Mouse (Mus musculus) urinary bladder, postnatal 4 days (tissue): Measurements from ENCODE around the gene Sox5.

Experiments used
- DNase-seq, 2 experiments: peaks; one replicate each; pipeline ENCODE4 v3.0.0; 2021 to 2022; ENCODE audit warnings: low spot score in 2 of 2

Gene Sox5

DNA sequence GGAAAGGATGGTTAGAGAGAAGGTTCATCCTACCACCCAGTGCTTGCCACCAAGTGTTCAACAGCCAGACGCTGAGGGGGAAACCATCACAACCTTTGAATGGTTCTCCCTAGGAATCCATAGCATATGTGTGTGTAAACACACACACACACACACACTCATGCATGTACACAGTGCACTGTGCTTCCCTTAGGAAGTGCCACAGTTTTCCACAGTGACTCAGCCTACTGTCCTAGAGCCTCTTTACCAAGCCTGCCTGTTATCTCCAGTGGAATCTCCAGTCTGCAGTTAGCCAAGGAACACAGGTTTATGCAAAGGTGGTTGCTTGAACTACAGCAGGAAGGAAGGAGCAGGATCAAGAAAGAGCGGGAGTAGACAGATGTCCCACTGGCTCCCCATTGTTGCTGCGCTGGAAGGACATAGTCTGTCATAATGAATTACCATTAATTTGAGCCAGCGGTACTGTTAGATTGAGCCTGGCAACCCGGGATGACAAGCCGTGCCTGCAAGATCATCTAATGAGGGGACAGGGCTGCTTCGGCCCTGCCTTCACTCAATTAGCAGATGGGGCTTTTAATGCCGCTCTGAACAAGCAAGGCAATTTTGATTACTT lies 335.9 kb downstream of the Sox5 start:
- DNase-seq, result no peak

DNA sequence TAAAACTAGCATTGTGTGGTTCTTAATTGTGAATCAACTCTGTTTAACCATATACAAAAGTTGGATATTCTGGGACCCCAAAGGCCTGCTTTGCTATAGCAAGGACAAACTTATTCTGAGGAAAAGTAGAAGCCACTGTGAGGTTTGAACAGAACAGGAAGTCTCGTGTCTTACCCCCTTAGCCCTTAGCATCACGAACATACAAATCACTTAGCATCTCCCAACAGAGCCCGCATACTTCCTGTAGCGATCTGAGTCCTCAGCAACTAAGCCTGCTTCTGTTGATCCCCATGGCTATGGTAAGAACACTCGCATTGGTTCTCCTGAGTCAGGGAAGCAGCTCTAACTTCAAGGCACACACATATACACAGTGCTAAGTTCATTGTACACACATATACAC lies 337.4 kb downstream of the Sox5 start:
- DNase-seq, result no peak

DNA sequence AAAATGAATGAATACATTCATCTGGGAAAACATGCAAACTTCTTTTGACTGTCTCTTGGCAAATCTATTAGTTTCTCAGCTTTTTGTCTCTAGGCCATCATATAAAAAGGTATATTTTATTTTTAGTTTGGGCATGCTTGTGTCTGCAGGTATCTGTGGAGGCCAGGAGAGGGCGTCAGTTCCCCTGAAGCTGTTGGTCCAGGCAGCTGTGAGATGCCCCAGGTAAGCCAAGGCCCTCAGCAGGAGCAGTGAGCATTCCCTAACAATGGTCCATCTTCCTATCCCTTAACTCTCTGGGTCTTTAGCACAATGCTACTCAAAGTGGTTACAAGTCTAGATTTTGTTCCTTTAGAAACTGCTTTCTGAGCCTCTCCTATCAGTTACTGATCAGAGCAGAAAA lies 338.1 kb downstream of the Sox5 start:
- no peak for DNase-seq

GRCm38 (mm10) chr6:144429276-144429675 lies 352.5 kb downstream of the Sox5 start:
- DNase-seq, result no peak

- DNase-seq, result no peak
These were observed 373.7 kb downstream of the Sox5 start for GRCm38 (mm10) chr6:144408030-144408429.

GRCm38 (mm10) chr6:144398115-144398514 lies 383.7 kb downstream of the Sox5 start:
- DNase-seq, result no peak

GRCm38 (mm10) chr6:144393151-144393550 lies 388.6 kb downstream of the Sox5 start:
- no peak for DNase-seq

- DNase-seq, result no peak
These were observed 392.3 kb downstream of the Sox5 start for GRCm38 (mm10) chr6:144389333-144390054.

GRCm38 (mm10) chr6:144387539-144388255 lies 394.1 kb downstream of the Sox5 start:
- no peak for DNase-seq

GRCm38 (mm10) chr6:144380641-144381040 lies 401.1 kb downstream of the Sox5 start:
- DNase-seq, result no peak

DNA sequence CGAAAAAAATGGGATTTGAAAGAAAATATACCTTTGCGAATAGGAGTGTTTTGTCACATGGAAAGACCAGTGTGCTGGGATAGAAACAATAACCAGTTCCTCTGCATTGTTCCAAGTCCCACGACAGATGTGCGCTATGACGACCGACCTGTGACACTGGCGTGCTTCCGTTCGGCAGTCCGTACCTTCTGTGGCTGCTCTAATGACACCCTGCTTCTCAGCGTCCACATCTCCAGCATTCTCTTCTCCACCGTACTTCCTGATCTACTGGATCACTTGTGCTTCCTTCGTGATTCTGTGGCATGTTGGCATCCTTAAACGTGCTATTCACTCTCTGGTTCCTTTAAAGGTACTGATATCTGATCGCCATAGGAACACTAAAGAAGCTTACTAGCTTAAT lies 401.6 kb downstream of the Sox5 start:
- DNase-seq, result no peak

DNA sequence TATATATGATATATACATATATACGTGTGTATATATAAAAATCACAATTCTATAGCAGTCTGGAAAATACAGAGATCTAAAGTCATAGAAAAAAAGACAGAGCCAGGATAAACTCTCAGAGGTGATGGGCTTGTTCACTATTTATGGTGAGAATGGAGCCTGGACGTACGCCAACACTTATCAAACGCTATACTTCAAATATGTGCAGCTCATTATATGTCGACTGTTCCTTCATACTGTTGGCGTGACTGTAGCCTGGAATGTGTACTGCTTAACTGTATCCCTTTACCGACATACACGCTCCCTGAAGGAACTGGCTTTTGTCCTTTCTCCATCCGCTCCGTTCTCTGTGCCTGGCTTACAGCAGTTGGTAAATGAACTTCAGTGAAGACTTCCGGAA lies 407.0 kb downstream of the Sox5 start:
- no peak for DNase-seq

DNA sequence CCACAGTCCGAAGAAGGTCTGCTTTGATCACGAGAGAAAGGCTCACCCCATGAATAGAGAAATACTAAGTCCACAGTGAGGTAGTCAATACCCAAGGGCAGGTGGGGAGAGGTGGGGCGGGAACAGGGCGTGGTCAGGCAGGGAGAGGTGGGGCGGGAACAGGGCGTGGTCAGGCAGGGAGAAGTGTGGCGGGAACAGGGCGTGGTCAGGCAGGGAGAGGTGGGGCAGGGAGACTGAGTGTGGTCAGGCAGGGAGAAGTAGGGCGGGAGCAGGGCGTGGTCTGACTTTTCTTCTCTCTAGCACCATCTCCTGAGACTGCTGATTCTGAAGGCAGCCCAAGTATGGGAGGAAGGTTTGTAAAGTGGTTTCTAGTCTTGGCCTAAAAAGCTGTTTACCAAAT lies 411.1 kb downstream of the Sox5 start:
- DNase-seq, result no peak

- DNase-seq, result peak in 1 of 2 experiments; percentile 8
These were observed 414.1 kb downstream of the Sox5 start for GRCm38 (mm10) chr6:144367626-144368077.

DNA sequence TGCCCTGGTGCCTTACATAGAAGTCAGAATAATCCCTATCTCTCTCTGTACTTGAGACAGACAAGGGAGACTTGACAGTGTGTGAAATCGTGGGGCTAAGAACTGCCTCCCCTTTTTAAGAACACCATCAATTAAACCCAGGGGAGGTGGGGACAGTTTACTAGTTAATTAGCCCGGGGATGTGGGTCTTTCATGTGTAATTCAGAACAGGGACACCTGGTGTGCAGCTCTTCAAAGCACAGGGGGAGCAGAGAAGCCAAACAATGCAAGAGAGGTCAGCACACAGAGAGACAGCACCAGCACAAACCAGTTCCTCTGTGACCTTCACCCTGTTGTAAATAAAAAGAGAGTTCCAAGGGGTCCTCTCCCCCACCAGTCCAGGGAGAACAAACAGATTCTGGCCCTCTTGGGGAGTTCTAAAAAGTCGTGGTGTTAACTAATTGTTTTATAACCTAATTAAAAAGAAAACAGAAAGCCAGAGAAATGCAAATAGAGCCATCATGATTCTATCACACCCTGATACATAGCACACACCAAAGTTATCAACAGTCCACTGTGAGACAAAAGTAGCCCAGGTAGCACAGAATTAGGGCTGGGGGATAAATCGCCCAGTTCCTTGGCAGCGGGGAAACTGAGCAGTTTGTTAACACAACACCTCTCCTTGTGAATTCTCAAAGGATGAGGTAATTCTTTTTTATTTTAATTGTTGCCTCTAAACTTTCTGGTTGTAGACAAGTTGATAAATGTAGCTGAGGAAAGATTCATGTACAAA lies 420.3 kb downstream of the Sox5 start:
- DNase-seq, result peak in 1 of 2 experiments; percentile 36

DNA sequence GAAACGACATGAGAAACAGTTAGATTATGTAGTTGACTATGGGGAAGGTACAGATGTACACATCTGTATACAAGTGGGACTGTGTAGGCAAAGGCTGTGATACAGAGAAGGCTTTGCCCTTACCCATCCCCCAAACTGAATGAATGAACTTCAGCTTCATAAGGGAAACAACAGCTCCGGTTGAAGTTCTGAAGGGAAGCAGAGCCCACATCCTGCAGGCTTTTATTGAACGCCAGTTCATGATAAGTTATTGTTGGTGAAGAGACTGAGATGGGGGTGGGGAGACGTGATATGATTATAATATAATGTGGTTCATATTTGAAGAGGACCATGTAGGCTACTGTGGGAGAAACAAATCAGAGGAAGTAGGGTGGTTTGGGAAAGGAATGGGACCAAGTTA lies 424.7 kb downstream of the Sox5 start:
- no peak for DNase-seq

GRCm38 (mm10) chr6:144351049-144351448 lies 430.7 kb downstream of the Sox5 start:
- no peak for DNase-seq

GRCm38 (mm10) chr6:144343338-144343737 lies 438.4 kb downstream of the Sox5 start:
- no peak for DNase-seq

GRCm38 (mm10) chr6:144339554-144339953 lies 442.2 kb downstream of the Sox5 start:
- no peak for DNase-seq

- no peak for DNase-seq
These were observed 442.8 kb downstream of the Sox5 start for GRCm38 (mm10) chr6:144339006-144339405.

GRCm38 (mm10) chr6:144338221-144338620 lies 443.6 kb downstream of the Sox5 start:
- no peak for DNase-seq

GRCm38 (mm10) chr6:144337436-144337969 lies 444.3 kb downstream of the Sox5 start:
- no peak for DNase-seq
